Mouse (Mus musculus) forebrain, embryonic 13.5 days (tissue): ENCODE results near the gene Ampd1. TPM values are rescaled to one million over a fixed set of nuclear protein-coding genes. Genes with fewer than 3 reads are reported as not detected.

Source experiments
- ATAC-seq: fragments of 200-750 bp; cut with Nextera tagmentation; 2 replicates; pipeline ENCODE4 v1.8.0; 2017
- H3K27ac ChIP-seq: fragments of 300-500 bp; sonication (generic); 2 replicates; pipeline ENCODE4 v1.5.1; 2015; ENCODE audit warnings: inconsistent platforms, mild to moderate bottlenecking, moderate library complexity
- H3K27me3 ChIP-seq: fragments of 300-500 bp; sonication (generic); 2 replicates; pipeline ENCODE4 v1.6.1; 2015; ENCODE audit warnings: mild to moderate bottlenecking, inconsistent platforms
- H3K36me3 ChIP-seq: fragments of 300-500 bp; sonication (generic); 2 replicates; pipeline ENCODE4 v1.6.1; 2015; ENCODE audit warnings: mild to moderate bottlenecking, inconsistent platforms; ENCODE audit not compliant: poor library complexity, severe bottlenecking
- H3K4me1 ChIP-seq: fragments of 300-500 bp; sonication (generic); 2 replicates; pipeline ENCODE4 v1.6.1; 2015; ENCODE audit warnings: inconsistent platforms
- H3K4me2 ChIP-seq: fragments of 300-500 bp; sonication (generic); 2 replicates; pipeline ENCODE4 v1.6.1; 2015; ENCODE audit warnings: inconsistent platforms, mild to moderate bottlenecking, moderate library complexity
- H3K4me3 ChIP-seq: fragments of 300-500 bp; sonication (generic); 2 replicates; pipeline ENCODE4 v1.5.1; 2015; ENCODE audit warnings: mild to moderate bottlenecking, inconsistent platforms
- H3K9ac ChIP-seq: fragments of 300-500 bp; sonication (generic); 2 replicates; pipeline ENCODE4 v1.6.1; 2015; ENCODE audit warnings: mild to moderate bottlenecking, inconsistent platforms
- H3K9me3 ChIP-seq: fragments of 300-500 bp; sonication (generic); replicated peaks from 2 replicates; pipeline ENCODE4 v1.6.1; 2016; ENCODE audit warnings: inconsistent platforms
- WGBS: fragments of 180-500 bp; shearing (Covaris S2); methylation state at CpG from one replicate; pipeline ENCODE4 v1.1.7; 2015; 5-methylcytosine and 5-hydroxymethylcytosine counted together
- polyA plus RNA-seq: library from polyadenylated mRNA; unstranded; fragments of >200 nt; fragmentation: Nextera tagmentation; extraction: Ambion mirVana; gene quantifications from 2 replicates; pipeline ENCODE4 v1.2.1, GENCODE M21; 2015

Gene Ampd1
- polyA plus RNA-seq, 1 experiment from 2014 or later, result not detected

DNA sequence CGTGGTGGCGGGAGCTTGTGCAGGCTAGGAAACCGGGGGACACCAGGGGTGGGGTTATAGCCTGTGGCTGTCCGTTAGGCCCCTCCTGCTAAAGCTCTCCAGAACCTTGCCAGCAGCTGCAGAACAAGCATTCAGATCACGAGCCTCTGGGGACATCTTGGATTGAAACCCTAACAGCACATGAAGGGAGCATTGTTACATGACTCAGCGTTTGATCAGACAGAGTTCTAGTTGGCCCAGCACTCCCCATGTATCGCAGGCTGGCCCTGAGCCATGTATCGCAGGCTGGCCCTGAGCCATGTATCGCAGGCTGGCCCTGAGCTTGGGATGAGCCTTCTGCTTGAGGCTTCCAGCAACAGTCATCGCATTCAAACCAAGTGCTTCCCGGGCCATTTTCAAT is 67.5 kb downstream of the Ampd1 start:
- Histone ChIP-seq H3K9me3 (no peaks in the 10 kb centered on the region), H3K27me3 (no peaks in the 10 kb centered on the region), H3K4me1 (peaks cover 2% of the 10 kb centered on the region; the same call in 1 of the 2 replicates), H3K36me3 (no peaks in the 10 kb centered on the region), H3K9ac (no peak overlapping the region), H3K4me3 (no peak overlapping the region), H3K27ac (no peak overlapping the region), H3K4me2 (no peak overlapping the region)
- WGBS, result 81% methylated on average over 11 of the region's 11 CpGs
- no peak for ATAC-seq

- Histone ChIP-seq H3K9ac (no peak overlapping the region), H3K4me2 (no peak overlapping the region), H3K4me3 (no peak overlapping the region), H3K27ac (no peak overlapping the region), H3K4me1 (peaks cover 4% of the 10 kb centered on the region; the same call in 1 of the 2 replicates), H3K36me3 (no peaks in the 10 kb centered on the region), H3K27me3 (no peaks in the 10 kb centered on the region), H3K9me3 (no peaks in the 10 kb centered on the region)
- ATAC-seq, result no peak
- 84% methylated on average over 10 of the region's 10 CpGs for WGBS
These were observed 68.6 kb downstream of the Ampd1 start for GRCm38 (mm10) chr3:103142366-103142765.

- H3K9ac ChIP-seq, result no peak overlapping the region
- no peaks in the 10 kb centered on the region for H3K36me3 ChIP-seq
- no peaks in the 10 kb centered on the region for H3K27me3 ChIP-seq
- H3K4me2 ChIP-seq, result no peak overlapping the region
- WGBS, result 69% methylated on average over 2 of the region's 2 CpGs
- H3K9me3 ChIP-seq, result no peaks in the 10 kb centered on the region
- no peak for ATAC-seq
- peaks cover 4% of the 10 kb centered on the region; the same call in 1 of the 2 replicates for H3K4me1 ChIP-seq
- no peak overlapping the region for H3K27ac ChIP-seq
- H3K4me3 ChIP-seq, result no peak overlapping the region
These were observed 71.5 kb downstream of the Ampd1 start for GRCm38 (mm10) chr3:103145336-103145735.

DNA sequence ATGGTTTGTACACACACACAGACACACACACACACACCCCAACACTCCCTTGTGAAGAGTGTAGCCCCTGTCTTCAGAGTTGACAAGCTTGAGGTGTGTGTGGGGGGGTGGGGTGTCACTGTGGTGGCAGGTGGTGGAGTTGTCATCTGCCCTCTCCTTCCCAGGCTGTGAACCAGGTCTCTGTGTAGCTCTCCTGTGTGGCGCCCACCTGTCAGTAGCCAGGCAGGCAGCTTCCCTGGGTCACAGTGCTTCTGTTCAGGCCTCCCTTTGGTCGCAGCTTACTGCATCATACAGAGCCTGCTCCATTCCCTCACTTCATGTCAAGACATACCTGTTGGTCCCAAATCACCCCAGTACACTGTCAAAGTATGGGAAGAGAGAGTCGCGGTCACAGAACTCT is 72.0 kb downstream of the Ampd1 start:
- no peaks in the 10 kb centered on the region for H3K36me3 ChIP-seq
- H3K9me3 ChIP-seq, result no peaks in the 10 kb centered on the region
- WGBS, result 72% methylated on average over 4 of the region's 4 CpGs
- peaks cover 4% of the 10 kb centered on the region; the same call in 1 of the 2 replicates for H3K4me1 ChIP-seq
- H3K27me3 ChIP-seq, result no peaks in the 10 kb centered on the region
- H3K27ac ChIP-seq, result no peak overlapping the region
- no peak overlapping the region for H3K9ac ChIP-seq
- H3K4me3 ChIP-seq, result no peak overlapping the region
- no peak for ATAC-seq
- no peak overlapping the region for H3K4me2 ChIP-seq

DNA sequence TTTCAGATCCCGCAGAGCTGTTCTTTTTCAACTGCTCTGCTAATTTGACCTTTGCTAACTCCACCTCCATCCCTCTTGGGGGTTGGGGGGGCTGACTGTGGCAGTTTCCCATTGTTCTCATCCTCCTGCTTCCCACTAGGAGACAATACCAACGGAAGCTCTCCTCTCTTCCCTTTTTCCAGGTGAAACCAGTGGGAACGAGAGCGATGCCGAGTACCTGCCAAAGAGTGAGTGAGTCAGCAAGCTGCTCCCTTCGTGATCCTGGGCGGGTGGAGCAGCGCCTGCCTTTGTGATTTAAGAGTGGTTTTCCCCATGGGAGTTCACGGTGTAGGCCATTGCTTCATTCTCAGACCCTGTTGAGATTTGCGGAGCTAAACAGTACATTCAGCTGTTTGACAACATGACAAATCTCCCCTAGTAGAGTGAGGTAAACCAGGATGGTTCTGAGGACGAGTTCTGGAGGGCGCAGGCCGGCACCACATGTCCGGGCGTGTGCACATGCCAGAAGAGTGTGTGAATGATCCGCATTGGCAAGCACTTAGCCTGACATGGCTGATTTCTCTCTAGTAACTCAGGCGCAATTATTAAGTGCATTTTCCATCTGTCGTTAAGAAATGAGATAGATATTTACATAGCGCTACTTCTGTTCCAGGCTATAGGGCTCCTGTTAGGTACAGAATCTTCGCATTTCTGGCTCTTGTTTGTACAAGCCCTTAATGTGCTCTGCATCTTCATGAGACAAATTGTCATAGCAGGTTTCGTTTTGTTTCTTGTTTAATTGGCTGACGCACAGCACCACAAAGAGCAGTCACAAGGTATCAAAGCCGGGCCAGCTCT is 72.7 kb downstream of the Ampd1 start:
- no peak for ATAC-seq
- WGBS, result 62% methylated on average over 23 of the region's 23 CpGs
- H3K4me2 ChIP-seq, result no peak overlapping the region
- no peak overlapping the region for H3K4me3 ChIP-seq
- no peaks in the 10 kb centered on the region for H3K9me3 ChIP-seq
- H3K9ac ChIP-seq, result no peak overlapping the region
- peaks cover 4% of the 10 kb centered on the region; the same call in 1 of the 2 replicates for H3K4me1 ChIP-seq
- H3K36me3 ChIP-seq, result no peaks in the 10 kb centered on the region
- no peaks in the 10 kb centered on the region for H3K27me3 ChIP-seq
- H3K27ac ChIP-seq, result no peak overlapping the region

DNA sequence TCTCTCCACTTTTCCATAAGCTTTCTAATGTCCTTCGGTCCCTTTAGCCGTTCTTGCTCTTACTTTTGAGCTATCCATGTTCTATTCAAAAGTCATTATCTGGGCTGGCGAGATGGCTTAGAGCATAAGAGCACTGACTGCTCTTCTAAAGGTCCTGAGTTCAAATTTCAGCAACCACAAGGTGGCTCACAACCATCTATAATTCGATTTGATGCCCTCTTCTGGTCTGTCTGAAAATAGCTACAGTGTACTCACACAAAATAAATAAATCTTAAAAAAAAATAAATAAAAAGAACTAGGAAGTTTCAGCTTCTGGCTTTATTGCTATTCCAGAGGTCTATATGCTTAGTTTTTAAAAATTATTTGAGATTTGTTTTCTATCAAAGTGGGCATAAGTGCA is 74.0 kb downstream of the Ampd1 start:
- H3K27ac ChIP-seq, result no peak overlapping the region
- WGBS, result 85% methylated on average over 4 of the region's 4 CpGs
- no peak overlapping the region for H3K9ac ChIP-seq
- peaks cover 4% of the 10 kb centered on the region; the same call in 1 of the 2 replicates for H3K4me1 ChIP-seq
- H3K4me3 ChIP-seq, result no peak overlapping the region
- H3K9me3 ChIP-seq, result no peaks in the 10 kb centered on the region
- no peaks in the 10 kb centered on the region for H3K36me3 ChIP-seq
- H3K4me2 ChIP-seq, result no peak overlapping the region
- ATAC-seq, result no peak
- H3K27me3 ChIP-seq, result no peaks in the 10 kb centered on the region

GRCm38 (mm10) chr3:103148941-103149340 is 75.1 kb downstream of the Ampd1 start:
- H3K4me3 ChIP-seq, result no peak overlapping the region
- H3K4me2 ChIP-seq, result no peak overlapping the region
- no peak overlapping the region for H3K9ac ChIP-seq
- no peaks in the 10 kb centered on the region for H3K36me3 ChIP-seq
- WGBS, result 86% methylated on average over 10 of the region's 10 CpGs
- H3K4me1 ChIP-seq, result peaks cover 4% of the 10 kb centered on the region; the same call in 1 of the 2 replicates
- peaks cover 4% of the 10 kb centered on the region; the same call in 1 of the 2 replicates for H3K9me3 ChIP-seq
- no peaks in the 10 kb centered on the region for H3K27me3 ChIP-seq
- no peak for ATAC-seq
- H3K27ac ChIP-seq, result no peak overlapping the region

Other genes starting within 250 kb of the Ampd1 start
- not detected in 2 replicates for gene Sycp1, start 137.9 kb upstream of the Ampd1 start, polyA plus RNA-seq
- not detected in 2 replicates for gene Nr1h5, start 109.9 kb upstream of the Ampd1 start, polyA plus RNA-seq
- gene Sike1, start 78.3 kb upstream of the Ampd1 start, polyA plus RNA-seq, result 54.5 and 61.0 TPM in 2 replicates
- gene Csde1, start 53.6 kb upstream of the Ampd1 start, polyA plus RNA-seq, result 468 and 476 TPM in 2 replicates
- 135 and 142 TPM in 2 replicates for gene Nras, start 15.7 kb upstream of the Ampd1 start, polyA plus RNA-seq
- 0.75 and 1.3 TPM in 2 replicates for gene Dennd2c, start 28.6 kb downstream of the Ampd1 start, polyA plus RNA-seq
- gene Bcas2, start 97.6 kb downstream of the Ampd1 start, polyA plus RNA-seq, result 254 and 269 TPM in 2 replicates
- 33.0 and 33.7 TPM in 2 replicates for gene Trim33, start 205.3 kb downstream of the Ampd1 start, polyA plus RNA-seq